Mouse (Mus musculus) lung, postnatal 0 days (tissue): ENCODE data around the gene Noxo1. TPM values are rescaled to one million over a fixed set of nuclear protein-coding genes. Genes with fewer than 3 reads are reported as not detected.
A peak's percentile ranks its signal among the peaks of the same experiment; 100 is the strongest.
"Not testable (repeated sequence)": the region's sequence is repeated elsewhere in the genome, so short reads cannot be mapped to it uniquely, and the experiment has no call there.

Experiments
- ATAC-seq: fragments of 200-750 bp; cut with Nextera tagmentation; 2 replicates; pipeline ENCODE4 v1.8.0; 2017; ENCODE audit warnings: moderate library complexity
- DNase-seq: peaks from one replicate; pipeline ENCODE4 v3.0.0-alpha.2; 2016; ENCODE audit warnings: low spot score
- H3K27ac ChIP-seq: fragments of 300-500 bp; sonication (generic); 2 replicates; pipeline ENCODE4 v1.5.1; 2014; ENCODE audit warnings: antibody characterized with exemption, mild to moderate bottlenecking, low read length, mixed read lengths
- H3K27me3 ChIP-seq: fragments of 300-500 bp; sonication (generic); replicated peaks from 2 replicates; pipeline ENCODE4 v1.6.1; 2014; ENCODE audit warnings: low read length, mixed read lengths; ENCODE audit not compliant: insufficient read depth
- H3K36me3 ChIP-seq: fragments of 300-500 bp; sonication (generic); 2 replicates; pipeline ENCODE4 v1.6.1; 2014; ENCODE audit warnings: low read length, mixed read lengths; ENCODE audit not compliant: insufficient read depth
- H3K4me1 ChIP-seq: fragments of 300-500 bp; sonication (generic); 2 replicates; pipeline ENCODE4 v1.6.1; 2014; ENCODE audit warnings: antibody characterized with exemption, low read depth, low read length, mixed read lengths; ENCODE audit not compliant: insufficient read depth
- H3K4me2 ChIP-seq: fragments of 300-500 bp; sonication (generic); replicated peaks from 2 replicates; pipeline ENCODE4 v1.6.1; 2014; ENCODE audit warnings: low read depth, mild to moderate bottlenecking, low read length, moderate library complexity, mixed read lengths
- H3K4me3 ChIP-seq: fragments of 300-500 bp; sonication (generic); 2 replicates; pipeline ENCODE4 v1.5.1; 2014; ENCODE audit warnings: low read depth, low read length
- H3K9ac ChIP-seq: fragments of 300-500 bp; sonication (generic); replicated peaks from 2 replicates; pipeline ENCODE4 v1.6.1; 2014; ENCODE audit warnings: low read depth, mild to moderate bottlenecking
- H3K9me3 ChIP-seq: fragments of 300-500 bp; sonication (generic); 2 replicates; pipeline ENCODE4 v1.6.1; 2016; ENCODE audit warnings: low read length, mixed read lengths
- CTCF ChIP-seq: IDR thresholded peaks from 2 replicates; pipeline ENCODE4 v1.5.1; 2016; ENCODE audit warnings: antibody characterized with exemption, mild to moderate bottlenecking
- EP300 ChIP-seq: IDR thresholded peaks from 2 replicates; pipeline ENCODE4 v1.6.1; 2016; ENCODE audit warnings: antibody characterized with exemption, mild to moderate bottlenecking, control low read depth
- WGBS: fragments of 180-500 bp; shearing (Covaris S2); extraction: QIAGEN DNeasy Blood & Tissue Kit; methylation state at CpG from one replicate; pipeline ENCODE4 v1.1.7; 2014; 5-methylcytosine and 5-hydroxymethylcytosine counted together
- polyA plus RNA-seq: library from polyadenylated mRNA; unstranded; fragments of >200 nt; fragmentation: Nextera tagmentation; extraction: Ambion mirVana; gene quantifications from 2 replicates; pipeline ENCODE4 v1.2.1, GENCODE M21; 2015

The Noxo1 gene
- polyA plus RNA-seq, 1 experiment from 2014 or later, result 5.3 TPM

- no peaks in the 10 kb centered on the region for H3K9me3 ChIP-seq
- ATAC-seq (no peak), DNase-seq (no peak)
- peak overlapping the region; percentile 95 for H3K4me2 ChIP-seq
- H3K36me3 ChIP-seq, result peaks cover 8% of the 10 kb centered on the region; the same call in 1 of the 2 replicates
- TF ChIP-seq CTCF, result no peak
- TF ChIP-seq EP300, result peak; percentile 42; the same call in 1 of the 2 replicates
- peak overlapping the region; percentile 74; the same call in 1 of the 2 replicates for H3K9ac ChIP-seq
- peaks cover 17% of the 10 kb centered on the region; the same call in 1 of the 2 replicates for H3K4me1 ChIP-seq
- H3K27me3 ChIP-seq, result no peaks in the 10 kb centered on the region
- WGBS, result 66% methylated on average over 4 of the region's 4 CpGs
- peak overlapping the region; percentile 87 for H3K27ac ChIP-seq
- peak overlapping the region; percentile 90; the same call in 1 of the 2 replicates for H3K4me3 ChIP-seq
These were observed 45.3 kb upstream of the Noxo1 start for GRCm38 (mm10) chr17:24650766-24651165.

DNA sequence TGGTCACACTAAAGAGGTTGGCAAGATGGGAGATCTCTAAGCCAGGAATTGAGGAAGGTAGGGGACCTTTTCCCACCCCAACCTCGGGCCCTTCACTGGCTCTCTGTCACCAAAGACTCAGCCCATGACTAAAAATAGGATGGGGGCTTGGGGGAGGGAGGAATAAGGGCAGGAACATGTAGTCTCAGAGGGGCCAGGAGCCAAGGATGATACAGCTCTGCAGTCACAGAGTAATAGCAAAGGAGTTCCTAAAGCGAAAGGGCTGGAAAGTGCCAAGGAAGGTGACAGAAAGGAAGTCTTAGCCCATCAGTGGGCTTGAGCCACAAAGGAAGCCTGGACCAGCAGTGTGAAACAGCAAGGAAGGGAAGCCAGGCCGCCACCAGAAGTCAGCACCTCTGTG is 44.2 kb upstream of the Noxo1 start:
- TF ChIP-seq EP300 (no peak), CTCF (no peak)
- Histone ChIP-seq H3K9me3 (no peaks in the 10 kb centered on the region), H3K4me3 (no peak overlapping the region), H3K27ac (no peak overlapping the region), H3K9ac (no peak overlapping the region), H3K4me2 (no peak overlapping the region), H3K4me1 (peaks cover 17% of the 10 kb centered on the region; the same call in 1 of the 2 replicates), H3K36me3 (peaks cover 4% of the 10 kb centered on the region; the same call in 1 of the 2 replicates), H3K27me3 (no peaks in the 10 kb centered on the region)
- ATAC-seq, result no peak
- 43% methylated on average over 3 of the region's 3 CpGs for WGBS
- no peak for DNase-seq

DNA sequence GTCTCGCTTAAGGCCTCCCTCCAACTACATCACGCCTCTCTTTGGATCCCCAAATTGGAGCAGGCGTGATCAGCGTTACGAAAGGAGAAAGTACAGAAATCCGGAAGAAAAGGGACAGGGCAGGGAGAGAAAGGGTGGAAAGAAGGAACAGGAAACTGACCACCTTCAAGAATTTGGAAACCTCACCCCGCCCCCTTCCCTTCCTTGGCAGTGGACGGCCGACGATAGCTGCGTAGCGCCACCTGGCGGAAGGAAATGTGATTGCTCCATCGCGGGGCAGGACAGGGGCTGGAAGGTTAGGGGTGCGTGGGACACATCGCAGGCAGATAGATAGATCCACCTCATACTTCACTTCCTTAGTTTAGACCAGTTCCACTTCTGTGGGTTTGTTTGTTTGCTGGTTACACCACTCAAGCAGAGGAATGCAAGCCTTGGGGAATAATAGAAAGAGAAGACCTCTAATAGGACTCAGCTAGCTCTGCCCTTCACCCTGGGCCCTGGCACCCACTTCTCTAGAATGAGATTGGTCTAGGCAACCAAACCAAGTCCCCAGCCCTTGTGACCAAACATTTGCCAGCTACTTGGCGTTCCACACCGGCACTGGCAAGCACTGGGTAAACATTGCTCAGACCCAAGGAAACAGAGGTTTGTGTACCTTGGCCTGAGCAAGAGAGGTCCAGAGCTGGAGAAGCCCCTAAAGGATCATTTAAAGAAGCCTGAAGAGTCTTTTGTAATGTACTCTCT is 41.9 kb upstream of the Noxo1 start:
- ATAC-seq, result peak; percentile 75
- Histone ChIP-seq H3K4me1 (peaks cover 17% of the 10 kb centered on the region), H3K27me3 (peaks cover 6% of the 10 kb centered on the region; the same call in 1 of the 2 replicates), H3K27ac (0 out of 2 replicates have a peak overlapping the region, but pooled peaks have one; percentile 60), H3K9me3 (no peaks in the 10 kb centered on the region), H3K36me3 (no peaks in the 10 kb centered on the region), H3K9ac (no peak overlapping the region), H3K4me3 (no peak overlapping the region), H3K4me2 (peak overlapping the region; percentile 42)
- 0 out of 2 replicates have a peak, but pooled peaks have one; percentile 28 for TF ChIP-seq EP300
- peak; percentile 98 for TF ChIP-seq CTCF
- 5% methylated on average over 18 of the region's 19 CpGs for WGBS
- peak; percentile 95 for DNase-seq

DNA sequence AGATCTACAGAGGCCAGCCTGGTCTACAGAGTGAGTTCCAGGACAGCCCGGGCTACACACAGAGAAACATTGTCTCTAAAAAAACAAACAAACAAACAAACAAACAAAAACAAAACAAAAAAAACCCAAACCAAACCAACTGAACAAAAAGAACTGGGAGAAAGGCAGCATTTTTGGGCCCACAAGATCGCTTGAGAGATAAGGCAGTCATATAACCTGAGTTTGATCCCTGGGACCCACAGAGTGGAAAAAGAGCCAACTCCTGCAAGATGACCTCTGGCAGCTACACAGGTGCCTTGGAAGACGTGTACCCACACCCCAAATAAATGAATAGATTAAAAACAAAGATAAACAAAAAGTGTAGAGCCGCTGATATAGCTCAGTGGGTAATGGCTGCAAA is 41.1 kb upstream of the Noxo1 start:
- H3K9me3 ChIP-seq, result no peaks in the 10 kb centered on the region
- no peak overlapping the region for H3K4me2 ChIP-seq
- no peak overlapping the region for H3K27ac ChIP-seq
- DNase-seq (no peak), ATAC-seq (no peak)
- H3K4me1 ChIP-seq, result peaks cover 17% of the 10 kb centered on the region
- TF ChIP-seq CTCF (no peak), EP300 (no peak)
- no peaks in the 10 kb centered on the region for H3K36me3 ChIP-seq
- no peak overlapping the region for H3K4me3 ChIP-seq
- H3K9ac ChIP-seq, result no peak overlapping the region
- H3K27me3 ChIP-seq, result peaks cover 6% of the 10 kb centered on the region; the same call in 1 of the 2 replicates
- 63% methylated on average over 4 of the region's 4 CpGs for WGBS

DNA sequence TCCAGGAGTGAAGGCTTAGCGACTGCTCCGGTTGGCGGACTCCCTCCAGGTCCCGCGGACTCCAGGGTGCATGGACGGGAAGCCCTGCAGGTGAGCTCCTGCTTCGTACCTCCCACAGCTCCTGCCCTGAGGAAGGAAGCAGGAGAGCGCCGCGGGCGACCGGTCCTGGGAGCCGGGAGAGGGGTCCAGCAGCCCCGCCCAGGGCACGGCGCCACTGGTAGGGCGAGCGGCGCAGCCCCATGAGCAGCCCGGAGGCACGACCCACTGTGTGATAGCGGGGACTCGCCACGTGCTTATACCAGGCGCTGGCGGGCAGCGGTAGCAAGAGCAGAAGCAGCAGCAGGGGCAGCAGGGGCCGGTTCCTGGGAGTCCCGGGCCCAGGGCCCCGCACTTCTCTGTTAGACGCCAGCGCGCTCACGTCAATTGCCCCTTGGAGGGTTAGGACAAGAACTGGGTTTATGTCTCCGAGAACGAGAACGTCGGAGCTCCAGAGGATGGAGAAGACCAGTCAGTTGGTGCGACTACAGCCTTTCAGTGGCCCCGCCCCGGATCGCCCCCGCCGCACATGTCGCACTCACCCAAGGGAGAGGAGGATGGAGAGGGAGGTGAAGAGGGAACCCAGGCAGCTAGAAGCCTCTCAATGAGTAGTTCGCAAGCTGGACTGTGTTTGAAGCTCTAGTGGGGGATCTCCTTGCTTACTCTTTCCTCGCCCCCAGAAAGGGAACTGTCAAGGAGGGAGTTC is 37.8 kb upstream of the Noxo1 start, which contains the start of gene Npw:
Npw (minus strand) TSS at position 441 of the 742 bp plus-strand sequence.
- Histone ChIP-seq H3K4me3 (peak within 1 kb of the TSS; percentile 38), H3K27ac (no peak within 1 kb of the TSS), H3K4me1 (peaks cover 8% of the 10 kb centered on the region), H3K27me3 (peaks cover 6% of the 10 kb centered on the region; the same call in 1 of the 2 replicates), H3K36me3 (no peaks in the 10 kb centered on the region), H3K9ac (peak within 1 kb of the TSS; percentile 19; the same call in 1 of the 2 replicates), H3K4me2 (peak within 1 kb of the TSS; percentile 75), H3K9me3 (no peaks in the 10 kb centered on the region)
- no peak for TF ChIP-seq EP300
- TF ChIP-seq CTCF, result no peak; the same call in 1 of the 2 replicates
- 1% methylated on average over 47 of the region's 47 CpGs for WGBS
- peak; percentile 56 for DNase-seq
- peak; percentile 53 for ATAC-seq

GRCm38 (mm10) chr17:24667011-24667410 is 29.0 kb upstream of the Noxo1 start:
- H3K4me2 ChIP-seq, H3K9me3 ChIP-seq, H3K27ac ChIP-seq, ATAC-seq, H3K9ac ChIP-seq, H3K27me3 ChIP-seq, H3K36me3 ChIP-seq, DNase-seq, H3K4me3 ChIP-seq: not testable (repeated sequence)
- peaks cover 17% of the 10 kb centered on the region; the same call in 1 of the 2 replicates for H3K4me1 ChIP-seq
- 66% methylated on average over 7 of the region's 7 CpGs for WGBS
